Mouse (Mus musculus) heart, embryonic 16.5 days (tissue): ENCODE data around the gene Olfr142. TPM values are rescaled to one million over a fixed set of nuclear protein-coding genes. Genes with fewer than 3 reads are reported as not detected.
"Not testable (repeated sequence)": the region's sequence is repeated elsewhere in the genome, so short reads cannot be mapped to it uniquely, and the experiment has no call there.

Experiments
- ATAC-seq: fragments of 200-750 bp; cut with Nextera tagmentation; replicated peaks from 2 replicates; pipeline ENCODE4 v1.8.0; 2017; ENCODE audit warnings: moderate number of reproducible peaks; ENCODE audit not compliant: insufficient read depth, low FRiP score; ENCODE audit errors: extremely low read depth
- H3K27ac ChIP-seq: fragments of 300-500 bp; sonication (generic); 2 replicates; pipeline ENCODE4 v1.5.1; 2014; ENCODE audit warnings: mild to moderate bottlenecking, low read length, control low read depth, moderate library complexity
- H3K27me3 ChIP-seq: fragments of 300-500 bp; sonication (generic); 2 replicates; pipeline ENCODE4 v1.6.1; 2014; ENCODE audit warnings: low read length, mixed read lengths; ENCODE audit not compliant: control insufficient read depth, insufficient read depth
- H3K36me3 ChIP-seq: fragments of 300-500 bp; sonication (generic); 2 replicates; pipeline ENCODE4 v1.6.1; 2014; ENCODE audit not compliant: control insufficient read depth, insufficient read depth
- H3K4me1 ChIP-seq: fragments of 300-500 bp; sonication (generic); 2 replicates; pipeline ENCODE4 v1.6.1; 2014; ENCODE audit warnings: low read length, mixed read lengths; ENCODE audit not compliant: control insufficient read depth, insufficient read depth
- H3K4me2 ChIP-seq: fragments of 300-500 bp; sonication (generic); 2 replicates; pipeline ENCODE4 v1.6.1; 2014; ENCODE audit warnings: low read depth, mild to moderate bottlenecking, control low read depth, low read length
- H3K4me3 ChIP-seq: fragments of 300-500 bp; sonication (generic); 2 replicates; pipeline ENCODE4 v1.5.1; 2014; ENCODE audit warnings: mild to moderate bottlenecking, control low read depth, low read length
- H3K9ac ChIP-seq: fragments of 300-500 bp; sonication (generic); 2 replicates; pipeline ENCODE4 v1.6.1; 2014; ENCODE audit warnings: low read length, control low read depth
- H3K9me3 ChIP-seq: fragments of 300-500 bp; sonication (generic); replicated peaks from 2 replicates; pipeline ENCODE4 v1.6.1; 2016; ENCODE audit warnings: low read length; ENCODE audit not compliant: control insufficient read depth
- WGBS: fragments of 180-500 bp; shearing (Covaris S2); extraction: QIAGEN DNeasy Blood & Tissue Kit; methylation state at CpG from one replicate; pipeline ENCODE4 v1.1.7; 2014; 5-methylcytosine and 5-hydroxymethylcytosine counted together
- polyA plus RNA-seq: library from polyadenylated mRNA; unstranded; fragments of >200 nt; fragmentation: Nextera tagmentation; extraction: Ambion mirVana; gene quantifications from 2 replicates; pipeline ENCODE4 v1.2.1, GENCODE M21; 2015

Gene Olfr142
- not detected in 2 replicates for polyA plus RNA-seq

- Histone ChIP-seq H3K4me2 (no peak within 1 kb of the TSS), H3K4me1 (no peaks in the 10 kb centered on the region), H3K4me3 (no peak within 1 kb of the TSS), H3K9ac (no peak within 1 kb of the TSS), H3K27ac (no peak within 1 kb of the TSS), H3K27me3 (no peaks in the 10 kb centered on the region), H3K36me3 (no peaks in the 10 kb centered on the region), H3K9me3 (no peaks in the 10 kb centered on the region)
- 85% methylated on average over 4 of the region's 4 CpGs for WGBS
- ATAC-seq = no peak
These were observed at the start of gene Olfr142 for GRCm38 (mm10) chr2:90257492-90257891. Gene Olfr142, minus strand, starts transcription at chr2:90257592.

DNA sequence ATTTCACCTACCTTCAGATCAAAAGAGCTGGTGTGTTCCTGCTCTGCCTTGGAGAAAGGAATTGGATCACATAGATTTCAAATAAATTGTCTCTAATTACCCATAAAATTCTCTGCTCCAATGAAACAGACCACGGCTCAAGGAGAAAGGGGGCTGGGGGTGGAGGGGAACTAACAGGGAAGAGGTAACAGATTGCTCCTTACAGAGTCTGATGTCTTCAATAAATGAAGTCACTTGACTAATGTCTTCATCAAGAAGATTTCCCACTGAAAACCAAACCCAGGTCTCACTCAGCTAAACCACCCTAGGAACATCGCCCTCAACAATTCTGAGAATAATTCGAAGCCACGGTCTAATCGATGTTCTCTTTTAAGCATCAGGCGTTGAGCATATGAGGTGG, 35.3 kb upstream of the Olfr142 start, which contains the start of gene Olfr1272:
Gene Olfr1272, minus strand, starts transcription at position 101 of the 400 bp plus-strand sequence.
- Histone ChIP-seq H3K9me3 (no peaks in the 10 kb centered on the region), H3K27ac (no peak within 1 kb of the TSS), H3K36me3 (no peaks in the 10 kb centered on the region), H3K4me3 (no peak within 1 kb of the TSS), H3K9ac (no peak within 1 kb of the TSS), H3K27me3 (no peaks in the 10 kb centered on the region), H3K4me1 (no peaks in the 10 kb centered on the region), H3K4me2 (no peak within 1 kb of the TSS)
- ATAC-seq = no peak
- 88% methylated on average over 6 of the region's 6 CpGs for WGBS

DNA sequence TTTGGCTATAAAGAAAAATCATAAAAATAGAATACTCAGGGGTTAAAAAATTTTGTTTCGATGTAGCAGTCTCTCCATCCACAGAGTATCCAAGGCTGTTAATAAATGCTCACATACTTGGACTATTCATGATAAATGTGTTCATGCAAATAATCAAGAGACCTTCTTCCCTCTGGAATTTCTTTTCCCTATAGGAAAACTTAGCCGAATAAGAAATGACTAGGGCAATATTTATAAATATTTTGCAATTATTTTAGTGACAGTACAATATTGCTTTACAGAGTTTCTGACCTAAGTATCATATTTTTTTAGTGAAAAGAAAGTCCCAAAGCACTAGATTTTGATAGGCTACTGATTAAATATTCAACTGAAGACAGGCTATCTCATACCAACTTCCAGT, 13.5 kb upstream of the Olfr142 start, which contains the start of gene Olfr1271:
Gene Olfr1271, minus strand, starts transcription at position 101 of the 400 bp plus-strand sequence.
- WGBS = 86% methylated on average over 2 of the region's 2 CpGs
- no peaks in the 10 kb centered on the region for H3K36me3 ChIP-seq
- no peak within 1 kb of the TSS for H3K27ac ChIP-seq
- H3K9me3 ChIP-seq = no peaks in the 10 kb centered on the region
- H3K9ac ChIP-seq = no peak within 1 kb of the TSS
- no peaks in the 10 kb centered on the region for H3K27me3 ChIP-seq
- no peaks in the 10 kb centered on the region for H3K4me1 ChIP-seq
- no peak within 1 kb of the TSS for H3K4me2 ChIP-seq
- no peak within 1 kb of the TSS for H3K4me3 ChIP-seq
- ATAC-seq = no peak

- not testable (repeated sequence) for H3K4me2 ChIP-seq, H3K27ac ChIP-seq, H3K4me3 ChIP-seq, H3K9me3 ChIP-seq, H3K36me3 ChIP-seq, H3K4me1 ChIP-seq, H3K27me3 ChIP-seq, H3K9ac ChIP-seq, ATAC-seq
- no CpG with 5 or more reads among the region's 6 CpGs for WGBS
These were observed 33.0 kb downstream of the Olfr142 start, which contains the start of gene Olfr1506 for GRCm38 (mm10) chr2:90224393-90224792. Gene Olfr1506, minus strand, starts transcription at chr2:90224493.

Other genes with a start within 250 kb of the Olfr142 start
- not detected in 2 replicates for gene Olfr1263, start 245.5 kb downstream of the Olfr142 start, polyA plus RNA-seq
- gene Olfr1264, start 232.0 kb downstream of the Olfr142 start, polyA plus RNA-seq = not detected in 2 replicates
- gene Olfr1265, start 222.3 kb downstream of the Olfr142 start, polyA plus RNA-seq = not detected in 2 replicates
- gene Olfr140, start 194.0 kb downstream of the Olfr142 start, polyA plus RNA-seq = not detected in 2 replicates
- not detected in 2 replicates for gene Olfr1269, start 136.2 kb downstream of the Olfr142 start, polyA plus RNA-seq
- not detected in 2 replicates for gene Olfr32, start 115.3 kb downstream of the Olfr142 start, polyA plus RNA-seq
- not detected in 2 replicates for gene Olfr1270, start 104.5 kb downstream of the Olfr142 start, polyA plus RNA-seq
- not detected in 2 replicates for gene Olfr1506, start 33.1 kb downstream of the Olfr142 start, polyA plus RNA-seq
- gene Olfr1271, start 13.4 kb upstream of the Olfr142 start, polyA plus RNA-seq = not detected in 2 replicates
- not detected in 2 replicates for gene Olfr1272, start 35.2 kb upstream of the Olfr142 start, polyA plus RNA-seq
- 0.06 TPM in 1 of 2 replicates, not detected in the other for gene Gm13769, start 64.6 kb upstream of the Olfr142 start, polyA plus RNA-seq
- not detected in 2 replicates for gene Olfr1274-ps, start 141.1 kb upstream of the Olfr142 start, polyA plus RNA-seq